Mouse (Mus musculus) kidney, adult 2 months (tissue): ENCODE results near the gene Celf2.

Source experiments
- CTCF ChIP-seq: fragments of 200-500 bp; conservative IDR thresholded peaks from 2 replicates; pipeline ENCODE4 v1.5.1; 2011; ENCODE audit warnings: low read depth, mild to moderate bottlenecking, control low read depth, low read length, moderate library complexity, mixed read lengths; ENCODE audit not compliant: insufficient read depth, insufficient read length
- POLR2A ChIP-seq: fragments of 200-500 bp; IDR thresholded peaks from one replicate; pipeline ENCODE4 v1.6.1; 2011; ENCODE audit warnings: low read depth, low read length, control low read depth

GRCm38 (mm10) chr2:6647028-6647427 lies 862.3 kb downstream of the Celf2 start:
- TF ChIP-seq CTCF (no peak), POLR2A (no peak)
